Comparison of ENCODE assay signal across 9 mouse cellular contexts in genomic region chr12:28431832-28432728, GRCm38 (mm10).
DNase-seq lines count a peak whose midpoint lies in the region; ATAC-seq and TF ChIP-seq lines count a peak whose summit lies in the region.
"Had no signal": no experiment of that assay in that cellular context is flagged by ENCODE, and none has a peak within 500 bp of the region (broad histone marks: within the 10 kb centered on the region; RNA-seq: fewer than 3 reads in every experiment).

No protein-coding gene starts in this region.

- H3K27ac ChIP-seq in forebrain, embryonic 11.5 days (ENCODE audit: low read depth, low read length): peak overlapping the region; percentile 77
- H3K27ac ChIP-seq in lung, embryonic 15.5 days: no peak overlapping the region
- H3K27ac ChIP-seq: liver, embryonic 15.5 days had no signal

- intact Hi-C loops in heart, postnatal 10 days (cut with DNase I): loop anchor here (1.0 to 2.0 kb wide), 3 partner anchors 833 to 1899 kb away; partner anchors contain the start of gene Sox11

- H3K4me1 ChIP-seq in G1E (ENCODE audit: insufficient read depth, low read depth, low read length): no peaks in the 10 kb centered on the region
- peaks cover 3% of the 10 kb centered on the region; the same call in 1 of the 2 replicates for H3K4me1 ChIP-seq in forebrain, embryonic 11.5 days (replicated peaks; ENCODE audit: control insufficient read depth, insufficient read depth, low read length)
- H3K4me1 ChIP-seq in lung, embryonic 15.5 days: peaks cover 5% of the 10 kb centered on the region; the same call in 1 of the 2 replicates
- H3K4me1 ChIP-seq: liver, embryonic 15.5 days had no signal

- DNase-seq in G1E (ENCODE audit: low spot score): peak; percentile 9
- peak; percentile 42 for DNase-seq in c-Kit-positive CD71-negative TER-119-negative erythroid progenitor cells, embryonic 14.5 days (ENCODE audit: low read depth)
- peak; percentile 87 for DNase-seq in forebrain, embryonic 11.5 days (ENCODE audit: low spot score)
- DNase-seq in heart, postnatal 10 days: peak; percentile 70 to 82
- peak; percentile 6 for DNase-seq in large intestine, adult 2 months (ENCODE audit: low read depth, low spot score)
- peak; percentile 63 for DNase-seq in retina, postnatal 7 days (ENCODE audit: low read depth, low spot score)

- H3K9me3 ChIP-seq in G1E (replicated peaks): peaks cover 54% of the 10 kb centered on the region
- peaks cover 4% of the 10 kb centered on the region; the same call in 1 of the 2 replicates for H3K9me3 ChIP-seq in forebrain, embryonic 11.5 days (ENCODE audit: control insufficient read depth, low read length)
- H3K9me3 ChIP-seq in lung, embryonic 15.5 days: no peaks in the 10 kb centered on the region
- H3K9me3 ChIP-seq: liver, embryonic 15.5 days had no signal

- peak overlapping the region; percentile 54 for H3K4me2 ChIP-seq in forebrain, embryonic 11.5 days (ENCODE audit: low read depth, low read length, severe bottlenecking)
- peak overlapping the region; percentile 63 for H3K4me2 ChIP-seq in lung, embryonic 15.5 days
- H3K4me2 ChIP-seq: liver, embryonic 15.5 days had no signal

- 4% methylated on average over 19 of the region's 19 CpGs for WGBS in forebrain, embryonic 11.5 days
- WGBS in large intestine, adult 2 months: 10% methylated on average over 19 of the region's 19 CpGs
- 6% methylated on average over 19 of the region's 19 CpGs for WGBS in lung, embryonic 15.5 days

- H3K36me3 ChIP-seq in G1E (replicated peaks): no peaks in the 10 kb centered on the region
- H3K36me3 ChIP-seq in forebrain, embryonic 11.5 days (ENCODE audit: control insufficient read depth, insufficient read depth, low read length): no peaks in the 10 kb centered on the region
- no peaks in the 10 kb centered on the region for H3K36me3 ChIP-seq in lung, embryonic 15.5 days
- H3K36me3 ChIP-seq: liver, embryonic 15.5 days had no signal

- H3K9ac ChIP-seq in forebrain, embryonic 11.5 days (ENCODE audit: low read length): peak overlapping the region; percentile 65
- no peak overlapping the region; the same call in 1 of the 2 replicates for H3K9ac ChIP-seq in lung, embryonic 15.5 days
- H3K9ac ChIP-seq: liver, embryonic 15.5 days had no signal

- no peak overlapping the region for H3K4me3 ChIP-seq in G1E (ENCODE audit: low read depth, low read length)
- H3K4me3 ChIP-seq in forebrain, embryonic 11.5 days (ENCODE audit: low read depth, low read length): peak overlapping the region; percentile 20
- peak overlapping the region; percentile 30 for H3K4me3 ChIP-seq in lung, embryonic 15.5 days
- H3K4me3 ChIP-seq: liver, embryonic 15.5 days had no signal

- no peak for ATAC-seq in G1E (ENCODE audit: extremely low read depth, insufficient number of reproducible peaks, low FRiP score, poor library complexity, severe bottlenecking)
- ATAC-seq in forebrain, embryonic 11.5 days (replicated peaks; ENCODE audit: low FRiP score): peak; percentile 73; the same call in 1 of the 2 replicates
- no peak for ATAC-seq in lung, embryonic 15.5 days (ENCODE audit: borderline replicate concordance, extremely low read depth, low FRiP score, low TSS enrichment)
- no peak for ATAC-seq in erythroid progenitor cell, adult 5-6 weeks (replicated peaks; ENCODE audit: low FRiP score, poor library complexity, severe bottlenecking)

- TF ChIP-seq CTCF in G1E (IDR thresholded peaks at IDR 0.05; ENCODE audit: low read depth, low read length): no peak

- no peaks in the 10 kb centered on the region for H3K27me3 ChIP-seq in G1E (ENCODE audit: insufficient read depth, low read length)
- H3K27me3 ChIP-seq in forebrain, embryonic 11.5 days (ENCODE audit: control insufficient read depth, insufficient read depth, low read length): no peaks in the 10 kb centered on the region
- H3K27me3 ChIP-seq in lung, embryonic 15.5 days: no peaks in the 10 kb centered on the region
- H3K27me3 ChIP-seq: liver, embryonic 15.5 days had no signal

Comparison
In these comparisons a context has a peak if more than half of its experiments do, and no peak if none do; other contexts are left out.
1. DNase-seq: peak in every context shown above with its lines; median percentile 87 in forebrain, embryonic 11.5 days; 76 in heart, postnatal 10 days; 63 in retina, postnatal 7 days; 42 in c-Kit-positive CD71-negative TER-119-negative erythroid progenitor cells, embryonic 14.5 days; 9 in G1E; 6 in large intestine, adult 2 months.